Mouse (Mus musculus): ENCODE data around the gene Klhl25.

- no peak for TF ChIP-seq CTCF (IDR thresholded peaks at IDR 0.05; ENCODE audit: borderline replicate concordance, extremely low read depth, insufficient read depth, insufficient read length)
- TF ChIP-seq POLR2A (IDR thresholded peaks at IDR 0.05; ENCODE audit: borderline replicate concordance, extremely low read depth, insufficient read depth, insufficient read length, poor library complexity, severe bottlenecking), result no peak
Observed at GRCm38 (mm10) chr7:75872697-75873096, 24.6 kb downstream of the Klhl25 start.
